Mouse (Mus musculus): ENCODE data around the gene Dao. TPM values are rescaled to one million over a fixed set of nuclear protein-coding genes. Genes with fewer than 3 reads are reported as not detected.

The Dao gene
- under 1 TPM; 0.38 to 0.62 TPM for total RNA-seq (2023)

GRCm38 (mm10) chr5:114003542-114003941, at the start of gene Dao:
Gene Dao (plus strand): TSS chr5:114003703.

GRCm38 (mm10) chr5:113993487-113994465, 9.7 kb upstream of the Dao start, which contains the start of gene Ssh1:
Gene Ssh1 (minus strand): TSS chr5:113993894.

GRCm38 (mm10) chr5:114065161-114065560, 61.7 kb downstream of the Dao start, which contains the start of gene Usp30:
Gene Usp30 (plus strand): TSS chr5:114065461.

Other genes with a start within 250 kb of the Dao start
- 10 to 100 TPM; 74.5 to 82.6 TPM for gene Sart3, start 231.2 kb upstream of the Dao start, total RNA-seq (2023)
- gene Iscu, start 231.0 kb upstream of the Dao start, total RNA-seq (2023) = 10 to 100 TPM; 60.0 to 61.4 TPM
- gene Tmem119, start 203.2 kb upstream of the Dao start, total RNA-seq (2023) = not detected
- gene Selplg, start 171.1 kb upstream of the Dao start, total RNA-seq (2023) = 10 to 100 TPM; 50.5 to 59.7 TPM
- 10 to 100 TPM; 43.3 to 49.0 TPM for gene Coro1c, start 94.9 kb upstream of the Dao start, total RNA-seq (2023)
- gene Ssh1, start 9.8 kb upstream of the Dao start, total RNA-seq (2023) = 10 to 100 TPM; 74.5 to 81.4 TPM
- 10 to 100 TPM; 25.8 to 26.6 TPM for gene Usp30, start 61.8 kb downstream of the Dao start, total RNA-seq (2023)
- not detected for gene Svop, start 87.9 kb downstream of the Dao start, total RNA-seq (2023)
- gene Alkbh2, start 124.5 kb downstream of the Dao start, total RNA-seq (2023) = 10 to 100 TPM in 1 of 2 experiments, 1 to 10 TPM in 1; 7.4 to 14.7 TPM
- 10 to 100 TPM; 20.7 to 22.1 TPM for gene Ung, start 126.7 kb downstream of the Dao start, total RNA-seq (2023)
- gene Acacb, start 142.8 kb downstream of the Dao start, total RNA-seq (2023) = 1 to 10 TPM; 3.3 to 3.8 TPM

All from B cell, adult 67 days (primary cell).